Mouse (Mus musculus): ENCODE data around the gene Arhgef15. TPM values are rescaled to one million over a fixed set of nuclear protein-coding genes. Genes with fewer than 3 reads are reported as not detected.
"Not testable (repeated sequence)": the region's sequence is repeated elsewhere in the genome, so short reads cannot be mapped to it uniquely, and the experiment has no call there.

The Arhgef15 gene
- polyA plus RNA-seq, 1 experiment from 2014 or later = 24.7 TPM

- Histone ChIP-seq H3K9ac (replicated peaks; ENCODE audit: low read depth, low read length) (no peak overlapping the region), H3K9me3 (ENCODE audit: control insufficient read depth, low read length) (no peaks in the 10 kb centered on the region), H3K4me2 (ENCODE audit: low read depth, low read length) (no peak overlapping the region), H3K36me3 (ENCODE audit: control insufficient read depth, insufficient read depth, low read length) (no peaks in the 10 kb centered on the region), H3K4me3 (ENCODE audit: low read depth, low read length) (no peak overlapping the region), H3K27ac (ENCODE audit: low read depth, low read length) (no peak overlapping the region), H3K4me1 (ENCODE audit: control insufficient read depth, insufficient read depth, low read length) (peaks cover 10% of the 10 kb centered on the region; the same call in 1 of the 2 replicates), H3K27me3 (ENCODE audit: control insufficient read depth, insufficient read depth, low read length) (no peaks in the 10 kb centered on the region)
- ATAC-seq (ENCODE audit: low read depth) = no peak
- WGBS = 75% methylated on average over 4 of the region's 4 CpGs
Observed at GRCm38 (mm10) chr11:68970232-68970631, 13.0 kb upstream of the Arhgef15 start.

GRCm38 (mm10) chr11:68968752-68969151, 11.5 kb upstream of the Arhgef15 start:
- peak overlapping the region; percentile 88; the same call in 1 of the 2 replicates for H3K4me2 ChIP-seq (ENCODE audit: low read depth, low read length)
- 86% methylated on average over 11 of the region's 11 CpGs for WGBS
- H3K27me3 ChIP-seq (ENCODE audit: control insufficient read depth, insufficient read depth, low read length) = no peaks in the 10 kb centered on the region
- no peak overlapping the region for H3K4me3 ChIP-seq (ENCODE audit: low read depth, low read length)
- peaks cover 6% of the 10 kb centered on the region; the same call in 1 of the 2 replicates for H3K4me1 ChIP-seq (ENCODE audit: control insufficient read depth, insufficient read depth, low read length)
- H3K27ac ChIP-seq (ENCODE audit: low read depth, low read length) = no peak overlapping the region
- no peak overlapping the region for H3K9ac ChIP-seq (replicated peaks; ENCODE audit: low read depth, low read length)
- no peaks in the 10 kb centered on the region for H3K9me3 ChIP-seq (ENCODE audit: control insufficient read depth, low read length)
- H3K36me3 ChIP-seq (ENCODE audit: control insufficient read depth, insufficient read depth, low read length) = no peaks in the 10 kb centered on the region
- no peak for ATAC-seq (ENCODE audit: low read depth)

- Histone ChIP-seq H3K36me3 (ENCODE audit: control insufficient read depth, insufficient read depth, low read length) (no peaks in the 10 kb centered on the region), H3K4me1 (ENCODE audit: control insufficient read depth, insufficient read depth, low read length) (peaks cover 6% of the 10 kb centered on the region; the same call in 1 of the 2 replicates), H3K9me3 (ENCODE audit: control insufficient read depth, low read length) (no peaks in the 10 kb centered on the region), H3K4me2 (ENCODE audit: low read depth, low read length) (peak within 1 kb of the TSS; percentile 88), H3K27ac (ENCODE audit: low read depth, low read length) (no peak within 1 kb of the TSS), H3K4me3 (ENCODE audit: low read depth, low read length) (peak within 1 kb of the TSS; percentile 59), H3K27me3 (ENCODE audit: control insufficient read depth, insufficient read depth, low read length) (no peaks in the 10 kb centered on the region), H3K9ac (replicated peaks; ENCODE audit: low read depth, low read length) (peak within 1 kb of the TSS; percentile 67)
- WGBS = under 1% methylated on average over 50 of the region's 50 CpGs
- peak; percentile 98 for ATAC-seq (ENCODE audit: low read depth)
Observed at GRCm38 (mm10) chr11:68967337-68968282, 10.3 kb upstream of the Arhgef15 start, which contains the start of gene Slc25a35. Gene Slc25a35 (plus strand): TSS chr11:68968131.

GRCm38 (mm10) chr11:68966554-68966953, 9.3 kb upstream of the Arhgef15 start:
- H3K9me3 ChIP-seq (ENCODE audit: control insufficient read depth, low read length) = no peaks in the 10 kb centered on the region
- WGBS = 69% methylated on average over 1 of the region's 1 CpGs
- ATAC-seq (ENCODE audit: low read depth) = no peak
- no peak overlapping the region for H3K27ac ChIP-seq (ENCODE audit: low read depth, low read length)
- no peaks in the 10 kb centered on the region for H3K27me3 ChIP-seq (ENCODE audit: control insufficient read depth, insufficient read depth, low read length)
- H3K4me2 ChIP-seq (ENCODE audit: low read depth, low read length) = no peak overlapping the region
- H3K9ac ChIP-seq (replicated peaks; ENCODE audit: low read depth, low read length) = no peak overlapping the region
- H3K4me3 ChIP-seq (ENCODE audit: low read depth, low read length) = peak overlapping the region; percentile 59; the same call in 1 of the 2 replicates
- H3K36me3 ChIP-seq (ENCODE audit: control insufficient read depth, insufficient read depth, low read length) = no peaks in the 10 kb centered on the region
- H3K4me1 ChIP-seq (ENCODE audit: control insufficient read depth, insufficient read depth, low read length) = peaks cover 6% of the 10 kb centered on the region; the same call in 1 of the 2 replicates

GRCm38 (mm10) chr11:68965845-68966244, 8.6 kb upstream of the Arhgef15 start:
- Histone ChIP-seq H3K4me3 (ENCODE audit: low read depth, low read length) (no peak overlapping the region), H3K27me3 (ENCODE audit: control insufficient read depth, insufficient read depth, low read length) (no peaks in the 10 kb centered on the region), H3K9ac (replicated peaks; ENCODE audit: low read depth, low read length) (no peak overlapping the region), H3K27ac (ENCODE audit: low read depth, low read length) (no peak overlapping the region), H3K4me2 (ENCODE audit: low read depth, low read length) (no peak overlapping the region), H3K9me3 (ENCODE audit: control insufficient read depth, low read length) (no peaks in the 10 kb centered on the region), H3K36me3 (ENCODE audit: control insufficient read depth, insufficient read depth, low read length) (no peaks in the 10 kb centered on the region), H3K4me1 (ENCODE audit: control insufficient read depth, insufficient read depth, low read length) (peaks cover 6% of the 10 kb centered on the region; the same call in 1 of the 2 replicates)
- WGBS = 33% methylated on average over 3 of the region's 3 CpGs
- ATAC-seq (ENCODE audit: low read depth) = no peak

- no peaks in the 10 kb centered on the region for H3K36me3 ChIP-seq (ENCODE audit: control insufficient read depth, insufficient read depth, low read length)
- no peaks in the 10 kb centered on the region for H3K9me3 ChIP-seq (ENCODE audit: control insufficient read depth, low read length)
- no peak overlapping the region for H3K27ac ChIP-seq (ENCODE audit: low read depth, low read length)
- H3K4me1 ChIP-seq (ENCODE audit: control insufficient read depth, insufficient read depth, low read length) = peaks cover 6% of the 10 kb centered on the region; the same call in 1 of the 2 replicates
- H3K4me3 ChIP-seq (ENCODE audit: low read depth, low read length) = no peak overlapping the region
- H3K9ac ChIP-seq (replicated peaks; ENCODE audit: low read depth, low read length) = no peak overlapping the region
- no peak for ATAC-seq (ENCODE audit: low read depth)
- H3K4me2 ChIP-seq (ENCODE audit: low read depth, low read length) = no peak overlapping the region
- H3K27me3 ChIP-seq (ENCODE audit: control insufficient read depth, insufficient read depth, low read length) = no peaks in the 10 kb centered on the region
Observed at GRCm38 (mm10) chr11:68965050-68965449, 7.8 kb upstream of the Arhgef15 start.

GRCm38 (mm10) chr11:68963405-68963804, 6.1 kb upstream of the Arhgef15 start:
- Histone ChIP-seq H3K27ac (ENCODE audit: low read depth, low read length) (no peak overlapping the region), H3K36me3 (ENCODE audit: control insufficient read depth, insufficient read depth, low read length) (no peaks in the 10 kb centered on the region), H3K4me3 (ENCODE audit: low read depth, low read length) (no peak overlapping the region), H3K4me2 (ENCODE audit: low read depth, low read length) (no peak overlapping the region), H3K9me3 (ENCODE audit: control insufficient read depth, low read length) (no peaks in the 10 kb centered on the region), H3K9ac (replicated peaks; ENCODE audit: low read depth, low read length) (no peak overlapping the region), H3K27me3 (ENCODE audit: control insufficient read depth, insufficient read depth, low read length) (no peaks in the 10 kb centered on the region), H3K4me1 (ENCODE audit: control insufficient read depth, insufficient read depth, low read length) (peaks cover 5% of the 10 kb centered on the region; the same call in 1 of the 2 replicates)
- 84% methylated on average over 2 of the region's 2 CpGs for WGBS
- no peak for ATAC-seq (ENCODE audit: low read depth)

GRCm38 (mm10) chr11:68962159-68962558, 4.9 kb upstream of the Arhgef15 start:
- H3K4me3 ChIP-seq (ENCODE audit: low read depth, low read length); H3K27ac ChIP-seq (ENCODE audit: low read depth, low read length); H3K27me3 ChIP-seq (ENCODE audit: control insufficient read depth, insufficient read depth, low read length); H3K4me2 ChIP-seq (ENCODE audit: low read depth, low read length); ATAC-seq (ENCODE audit: low read depth); H3K4me1 ChIP-seq (ENCODE audit: control insufficient read depth, insufficient read depth, low read length); H3K36me3 ChIP-seq (ENCODE audit: control insufficient read depth, insufficient read depth, low read length); H3K9ac ChIP-seq (replicated peaks; ENCODE audit: low read depth, low read length); H3K9me3 ChIP-seq (ENCODE audit: control insufficient read depth, low read length): not testable (repeated sequence)
- 27% methylated on average over 11 of the region's 11 CpGs for WGBS

GRCm38 (mm10) chr11:68961596-68961995, 4.3 kb upstream of the Arhgef15 start:
- Histone ChIP-seq H3K27ac (ENCODE audit: low read depth, low read length) (no peak overlapping the region), H3K4me1 (ENCODE audit: control insufficient read depth, insufficient read depth, low read length) (no peaks in the 10 kb centered on the region), H3K4me3 (ENCODE audit: low read depth, low read length) (no peak overlapping the region), H3K27me3 (ENCODE audit: control insufficient read depth, insufficient read depth, low read length) (no peaks in the 10 kb centered on the region), H3K9me3 (ENCODE audit: control insufficient read depth, low read length) (no peaks in the 10 kb centered on the region), H3K9ac (replicated peaks; ENCODE audit: low read depth, low read length) (no peak overlapping the region), H3K4me2 (ENCODE audit: low read depth, low read length) (no peak overlapping the region), H3K36me3 (ENCODE audit: control insufficient read depth, insufficient read depth, low read length) (no peaks in the 10 kb centered on the region)
- WGBS = 80% methylated on average over 3 of the region's 3 CpGs
- ATAC-seq (ENCODE audit: low read depth) = no peak

All from neural tube, embryonic 14.5 days (tissue).